Mouse (Mus musculus) midbrain, postnatal 0 days (tissue): ENCODE results near the gene Kiss1r. TPM values are rescaled to one million over a fixed set of nuclear protein-coding genes. Genes with fewer than 3 reads are reported as not detected.

Source experiments
- ATAC-seq: fragments of 200-750 bp; cut with Nextera tagmentation; 2 replicates; pipeline ENCODE4 v1.8.0; 2017; ENCODE audit warnings: moderate number of reproducible peaks, mild to moderate bottlenecking, moderate TSS enrichment, moderate library complexity; ENCODE audit not compliant: low FRiP score
- DNase-seq: peaks from one replicate; pipeline ENCODE4 v3.0.0-alpha.2; 2015; ENCODE audit warnings: low spot score
- H3K27ac ChIP-seq: fragments of 300-500 bp; sonication (generic); 2 replicates; pipeline ENCODE4 v1.5.1; 2014; ENCODE audit warnings: low read depth, mild to moderate bottlenecking, low read length, mixed read lengths
- H3K27me3 ChIP-seq: fragments of 300-500 bp; sonication (generic); 2 replicates; pipeline ENCODE4 v1.6.1; 2014; ENCODE audit warnings: low read length, control low read depth, mixed read lengths; ENCODE audit not compliant: insufficient read depth
- H3K36me3 ChIP-seq: fragments of 300-500 bp; sonication (generic); 2 replicates; pipeline ENCODE4 v1.6.1; 2014; ENCODE audit warnings: low read length, control low read depth, mixed read lengths; ENCODE audit not compliant: insufficient read depth
- H3K4me1 ChIP-seq: fragments of 300-500 bp; sonication (generic); 2 replicates; pipeline ENCODE4 v1.6.1; 2014; ENCODE audit warnings: mild to moderate bottlenecking, control low read depth, antibody characterized with exemption, low read length, mixed read lengths; ENCODE audit not compliant: insufficient read depth
- H3K4me2 ChIP-seq: fragments of 300-500 bp; sonication (generic); 2 replicates; pipeline ENCODE4 v1.6.1; 2014; ENCODE audit warnings: low read depth, mild to moderate bottlenecking, low read length, mixed read lengths; ENCODE audit not compliant: poor library complexity, severe bottlenecking
- H3K4me3 ChIP-seq: fragments of 300-500 bp; sonication (generic); 2 replicates; pipeline ENCODE4 v1.5.1; 2014; ENCODE audit warnings: low read depth, mild to moderate bottlenecking, low read length, moderate library complexity
- H3K9ac ChIP-seq: fragments of 300-500 bp; sonication (generic); replicated peaks from 2 replicates; pipeline ENCODE4 v1.6.1; 2014; ENCODE audit warnings: mild to moderate bottlenecking, low read length, moderate library complexity, mixed read lengths; ENCODE audit not compliant: poor library complexity, severe bottlenecking
- H3K9me3 ChIP-seq: fragments of 300-500 bp; sonication (generic); 2 replicates; pipeline ENCODE4 v1.6.1; 2016; ENCODE audit warnings: low read length, control low read depth
- CTCF ChIP-seq: IDR thresholded peaks from 2 replicates; pipeline ENCODE4 v1.5.1; 2016; ENCODE audit warnings: antibody characterized with exemption, mild to moderate bottlenecking
- WGBS: fragments of 180-500 bp; shearing (Covaris S2); extraction: QIAGEN DNeasy Blood & Tissue Kit; methylation state at CpG from one replicate; pipeline ENCODE4 v1.1.7; 2014; 5-methylcytosine and 5-hydroxymethylcytosine counted together
- polyA plus RNA-seq: library from polyadenylated mRNA; unstranded; fragments of >200 nt; fragmentation: Nextera tagmentation; extraction: Ambion mirVana; gene quantifications from 2 replicates; pipeline ENCODE4 v1.2.1, GENCODE M21; 2015
- total RNA-seq: library from RNA; depleted of rRNA; stranded (reverse); fragments of >200 nt; gene quantifications from 2 replicates; pipeline ENCODE4 v1.2.3, GENCODE M21; 2014

Gene Kiss1r
- total and polyA plus RNA-seq, 2 experiments from 2014 or later: 4.4 to 9.6 TPM

DNA sequence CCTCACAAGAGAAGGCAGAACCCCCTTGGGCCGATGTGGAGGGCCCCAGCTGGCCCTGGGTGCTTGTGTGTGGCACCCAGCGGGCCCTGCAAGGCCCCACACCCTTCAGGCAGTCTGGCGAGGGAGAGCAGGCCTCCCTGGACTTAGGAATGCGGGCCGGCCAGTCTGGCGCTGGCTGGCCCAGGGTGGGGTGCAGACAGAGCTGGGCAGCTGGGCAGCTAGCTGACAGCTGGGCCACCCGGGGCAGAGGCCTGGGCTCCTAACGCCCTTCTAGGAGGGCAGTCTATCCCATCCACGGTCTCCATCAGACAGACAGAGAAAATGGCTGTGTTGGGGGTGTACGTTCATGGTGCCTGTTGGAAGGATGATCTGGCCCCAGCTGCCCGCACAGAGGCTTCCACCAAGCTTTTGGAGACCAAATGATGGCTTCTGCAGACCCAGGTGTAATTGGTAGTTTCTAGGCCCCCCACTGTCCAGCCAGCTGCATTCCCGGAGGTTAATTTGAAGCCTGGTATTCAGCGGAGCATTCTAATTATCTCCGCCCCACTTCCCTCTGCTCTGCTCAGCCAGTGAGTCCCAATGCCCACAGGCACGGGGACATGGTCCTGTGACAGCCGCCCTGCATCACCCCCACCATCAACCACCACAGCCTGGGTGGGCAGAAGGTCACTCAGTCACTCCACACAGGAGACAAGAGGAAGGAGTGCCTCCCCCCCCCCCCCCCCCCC, 28.9 kb downstream of the Kiss1r start:
- peaks cover 12% of the 10 kb centered on the region for H3K36me3 ChIP-seq
- H3K9ac ChIP-seq: 0 out of 2 replicates have a peak overlapping the region, but pooled peaks have one; percentile 24
- TF ChIP-seq CTCF: no peak
- no peaks in the 10 kb centered on the region for H3K27me3 ChIP-seq
- H3K4me1 ChIP-seq: no peaks in the 10 kb centered on the region
- no peak for ATAC-seq
- 33% methylated on average over 16 of the region's 16 CpGs for WGBS
- no peaks in the 10 kb centered on the region for H3K9me3 ChIP-seq
- H3K4me3 ChIP-seq: no peak overlapping the region
- H3K4me2 ChIP-seq: no peak overlapping the region
- no peak overlapping the region; the same call in 1 of the 2 replicates for H3K27ac ChIP-seq
- no peak for DNase-seq

DNA sequence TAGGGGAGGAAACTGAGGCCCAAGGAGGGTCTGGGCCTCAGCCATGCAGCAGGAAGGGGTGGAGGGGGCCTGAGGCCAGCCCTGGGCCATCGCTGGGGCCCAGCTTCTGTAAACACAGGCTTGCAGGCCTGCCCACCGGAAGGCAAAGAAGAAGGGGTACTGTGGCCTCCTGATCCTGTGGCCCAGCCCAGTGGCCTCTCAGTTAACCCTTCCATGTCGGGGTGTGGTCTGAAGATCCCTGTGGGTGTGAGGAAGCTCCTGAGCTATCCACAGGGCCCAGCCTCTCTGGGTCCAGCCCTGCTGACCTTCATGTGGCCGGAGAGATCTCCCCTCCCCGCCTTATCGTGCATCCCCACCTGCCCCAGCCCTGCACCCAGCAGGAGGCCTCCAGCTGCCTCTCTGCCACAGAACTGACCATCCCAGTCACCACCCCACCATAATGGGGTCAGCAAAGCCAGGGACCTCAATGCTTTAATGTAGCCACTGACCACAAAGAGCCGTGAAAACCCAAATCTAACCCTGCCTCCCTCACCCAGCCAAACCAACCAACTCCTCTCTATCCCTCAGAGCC, 30.1 kb downstream of the Kiss1r start:
- H3K27ac ChIP-seq: no peak overlapping the region

DNA sequence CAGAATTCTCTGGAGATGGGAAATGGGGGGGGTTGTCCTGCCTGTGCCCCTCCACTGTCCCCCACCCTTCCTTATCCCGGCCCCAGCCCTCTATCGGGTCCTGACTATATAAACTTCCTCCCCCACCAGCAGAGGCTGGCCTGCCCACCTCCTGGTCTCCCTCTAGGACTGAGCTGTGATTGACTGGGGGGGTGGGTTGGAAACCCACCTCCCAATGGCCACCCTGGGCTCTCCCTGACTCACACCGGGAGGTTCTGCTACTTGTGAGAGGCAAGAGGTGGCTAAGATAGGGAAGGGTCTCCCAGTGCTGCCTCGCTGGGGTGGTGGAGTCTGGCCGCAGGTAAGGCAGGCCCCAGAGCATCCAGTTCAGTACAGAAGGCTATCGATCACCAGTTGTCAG, 30.7 kb downstream of the Kiss1r start:
- Histone ChIP-seq H3K4me2 (no peak overlapping the region), H3K4me1 (no peaks in the 10 kb centered on the region), H3K36me3 (peaks cover 23% of the 10 kb centered on the region), H3K9me3 (no peaks in the 10 kb centered on the region), H3K27ac (no peak overlapping the region), H3K9ac (no peak overlapping the region), H3K4me3 (no peak overlapping the region), H3K27me3 (no peaks in the 10 kb centered on the region)
- TF ChIP-seq CTCF: no peak
- DNase-seq (no peak), ATAC-seq (no peak)
- WGBS: 87% methylated on average over 6 of the region's 6 CpGs

More for the DNA sequence above, 30.1 kb downstream of the Kiss1r start:
- no peak overlapping the region for H3K9ac ChIP-seq
- H3K4me3 ChIP-seq: no peak overlapping the region
- no peaks in the 10 kb centered on the region for H3K4me1 ChIP-seq
- H3K4me2 ChIP-seq: no peak overlapping the region
- H3K9me3 ChIP-seq: no peaks in the 10 kb centered on the region
- ATAC-seq (no peak), DNase-seq (no peak)
- no peak for TF ChIP-seq CTCF
- no peaks in the 10 kb centered on the region for H3K27me3 ChIP-seq
- H3K36me3 ChIP-seq: peaks cover 23% of the 10 kb centered on the region
- WGBS: 40% methylated on average over 6 of the region's 7 CpGs

DNA sequence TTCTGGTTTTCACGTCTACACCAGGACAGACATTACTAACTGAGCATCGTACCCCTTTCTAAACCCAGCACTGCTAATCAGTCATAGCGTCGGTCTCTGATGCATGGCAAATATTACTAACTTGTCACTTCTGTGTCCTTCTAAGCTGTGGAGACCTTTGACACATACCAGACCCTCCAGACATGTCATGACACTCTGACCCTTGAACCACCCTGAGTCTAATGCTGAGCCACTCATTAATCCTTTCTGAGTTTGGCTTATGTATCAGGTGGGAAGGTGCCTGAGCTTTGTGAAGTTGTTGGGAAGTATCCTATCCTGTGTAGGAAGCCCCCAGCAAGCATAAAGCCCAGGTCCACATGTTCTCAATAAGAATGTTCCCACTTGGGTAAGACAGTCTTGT, 33.1 kb downstream of the Kiss1r start:
- no peak overlapping the region for H3K4me3 ChIP-seq
- H3K4me1 ChIP-seq: no peaks in the 10 kb centered on the region
- no peak overlapping the region for H3K9ac ChIP-seq
- peaks cover 28% of the 10 kb centered on the region for H3K36me3 ChIP-seq
- no peaks in the 10 kb centered on the region for H3K9me3 ChIP-seq
- TF ChIP-seq CTCF: no peak
- DNase-seq: no peak
- no peaks in the 10 kb centered on the region for H3K27me3 ChIP-seq
- no peak for ATAC-seq
- WGBS: 91% methylated on average over 4 of the region's 4 CpGs
- H3K4me2 ChIP-seq: no peak overlapping the region
- no peak overlapping the region for H3K27ac ChIP-seq

DNA sequence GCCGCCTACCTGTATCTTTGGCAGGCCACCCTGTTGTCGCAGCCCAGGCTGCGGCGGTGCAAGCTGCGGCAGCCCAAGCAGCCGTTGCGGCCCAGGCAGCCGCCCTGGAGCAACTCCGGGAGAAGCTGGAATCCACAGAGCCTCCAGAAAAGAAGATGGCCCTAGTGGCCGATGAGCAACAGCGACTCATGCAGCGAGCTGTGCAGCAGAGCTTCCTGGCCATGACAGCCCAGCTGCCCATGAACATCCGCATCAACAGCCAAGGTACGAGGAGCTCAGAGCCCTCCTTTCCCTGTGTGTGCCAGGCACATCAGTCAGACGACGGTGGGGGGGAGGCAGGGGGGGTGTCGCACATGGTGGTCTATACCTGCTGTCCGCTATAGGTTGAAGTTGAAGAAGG, 33.9 kb downstream of the Kiss1r start:
- DNase-seq: no peak
- no peak overlapping the region for H3K9ac ChIP-seq

DNA sequence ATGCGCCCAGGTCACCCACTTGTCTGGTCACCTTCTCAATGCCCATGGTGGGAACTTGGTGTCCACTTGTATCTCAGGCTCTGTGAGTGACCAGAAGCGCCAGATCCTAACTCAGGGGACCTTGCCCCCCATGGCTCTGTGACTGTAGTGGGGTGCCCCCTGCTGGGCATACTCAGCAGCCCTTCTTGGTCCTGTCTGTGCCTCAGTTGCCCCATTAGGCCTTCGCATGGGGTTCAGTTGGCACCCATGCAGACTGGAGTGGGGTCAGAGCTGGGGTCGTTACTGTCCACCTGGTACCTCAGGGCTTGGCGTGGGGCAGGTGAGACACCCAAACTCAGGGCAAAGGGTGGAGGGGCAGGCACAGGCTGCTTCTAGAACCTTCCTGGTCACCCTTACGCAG, 37.2 kb downstream of the Kiss1r start:
- Histone ChIP-seq H3K27ac (no peak overlapping the region; the same call in 1 of the 2 replicates), H3K9ac (no peak overlapping the region), H3K4me2 (no peak overlapping the region), H3K4me3 (no peak overlapping the region), H3K36me3 (peaks cover 24% of the 10 kb centered on the region), H3K27me3 (no peaks in the 10 kb centered on the region), H3K4me1 (no peaks in the 10 kb centered on the region), H3K9me3 (no peaks in the 10 kb centered on the region)
- DNase-seq (no peak), ATAC-seq (no peak)
- WGBS: 85% methylated on average over 6 of the region's 6 CpGs
- TF ChIP-seq CTCF: peak; percentile 59

More for the DNA sequence above, 33.9 kb downstream of the Kiss1r start:
- no peak for TF ChIP-seq CTCF
- H3K36me3 ChIP-seq: peaks cover 28% of the 10 kb centered on the region
- no peaks in the 10 kb centered on the region for H3K27me3 ChIP-seq
- H3K9me3 ChIP-seq: no peaks in the 10 kb centered on the region
- no peak overlapping the region for H3K4me2 ChIP-seq
- H3K4me1 ChIP-seq: no peaks in the 10 kb centered on the region
- ATAC-seq: no peak
- no peak overlapping the region for H3K27ac ChIP-seq
- H3K4me3 ChIP-seq: no peak overlapping the region
- WGBS: 86% methylated on average over 18 of the region's 18 CpGs
